8 mouse cellular contexts compared by ENCODE assay signal in the genomic region with DNA sequence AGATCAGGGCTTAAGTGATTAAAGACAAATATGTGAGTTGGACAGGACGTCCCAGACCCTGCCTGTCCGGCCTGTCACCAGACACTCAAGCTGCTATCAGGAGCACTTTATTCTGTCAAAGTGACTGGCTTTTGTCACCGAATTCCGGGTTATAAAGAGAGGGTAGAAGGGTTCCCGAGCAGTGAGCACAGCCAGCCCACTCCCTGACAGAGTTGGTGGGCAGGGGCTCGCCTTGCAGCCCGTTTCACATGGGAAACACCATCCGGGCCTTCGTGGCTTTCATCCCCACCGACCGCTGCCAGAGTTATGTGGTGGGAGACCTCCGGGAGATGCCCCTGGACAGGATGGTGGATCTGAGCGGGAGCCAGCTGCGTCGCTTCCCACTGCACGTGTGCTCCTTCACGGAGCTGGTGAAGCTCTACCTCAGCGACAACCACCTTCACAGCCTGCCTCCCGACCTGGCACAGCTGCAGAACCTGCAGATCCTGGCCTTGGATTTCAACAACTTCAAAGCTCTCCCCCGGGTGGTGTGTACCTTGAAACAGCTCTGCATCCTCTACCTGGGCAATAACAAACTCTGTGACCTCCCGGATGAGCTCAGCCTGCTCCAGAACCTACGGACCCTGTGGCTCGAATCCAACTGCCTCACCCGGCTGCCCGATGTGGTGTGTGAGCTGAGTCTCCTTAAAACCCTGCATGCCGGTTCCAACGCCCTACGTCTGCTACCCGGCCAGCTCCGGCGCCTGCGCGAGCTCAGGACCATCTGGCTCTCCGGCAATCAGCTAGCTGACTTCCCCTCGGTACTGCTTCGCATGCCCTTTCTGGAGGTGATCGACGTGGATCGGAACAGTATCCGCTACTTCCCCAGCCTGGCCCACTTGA. TPM values are rescaled to one million over a fixed set of nuclear protein-coding genes. Genes with fewer than 3 reads are reported as not detected.
DNase-seq lines count a peak whose midpoint lies in the region; ATAC-seq and TF ChIP-seq lines count a peak whose summit lies in the region.

A gene (plus strand): TSS at position 167 of the 882 bp plus-strand sequence.

- H3K9me3 ChIP-seq in heart, postnatal 0 days (replicated peaks; ENCODE audit: control insufficient read depth, low read length) = no peaks in the 10 kb centered on the region
- H3K9me3 ChIP-seq in limb, embryonic 10.5 days (replicated peaks) = no peaks in the 10 kb centered on the region
- no peaks in the 10 kb centered on the region for H3K9me3 ChIP-seq in neural tube, embryonic 15.5 days (replicated peaks)

- DNase-seq in left cerebral cortex, adult 18-20 months (ENCODE audit: low spot score in 2 of 2) = peak; percentile 18 to 23
- no peak for DNase-seq in left cerebral cortex, adult 8-10 months (ENCODE audit: low spot score in 2 of 2)
- peak; percentile 80 for DNase-seq in heart, postnatal 0 days (ENCODE audit: low spot score)
- peak; percentile 60 for DNase-seq in limb, embryonic 10.5 days (ENCODE audit: low spot score)
- no peak for DNase-seq in thymus, postnatal 25 days
- no peak for DNase-seq in frontal cortex, postnatal 14 days (ENCODE audit: low spot score in 2 of 2)

- H3K36me3 ChIP-seq in heart, postnatal 0 days (replicated peaks; ENCODE audit: control insufficient read depth, insufficient read depth, low read length) = peaks cover 23% of the 10 kb centered on the region
- peaks cover 23% of the 10 kb centered on the region for H3K36me3 ChIP-seq in limb, embryonic 10.5 days
- peaks cover 12% of the 10 kb centered on the region for H3K36me3 ChIP-seq in neural tube, embryonic 15.5 days

- peak within 1 kb of the TSS; percentile 74 for H3K4me2 ChIP-seq in heart, postnatal 0 days (ENCODE audit: low read depth, low read length)
- peak within 1 kb of the TSS; percentile 45 for H3K4me2 ChIP-seq in neural tube, embryonic 15.5 days

- 13% methylated on average over 40 of the region's 40 CpGs for WGBS in heart, postnatal 0 days
- WGBS in limb, embryonic 10.5 days = 39% methylated on average over 40 of the region's 40 CpGs
- WGBS in neural tube, embryonic 15.5 days = 35% methylated on average over 40 of the region's 40 CpGs

- 0 out of 2 replicates have a peak within 1 kb of the TSS, but pooled peaks have one; percentile 5 for H3K27ac ChIP-seq in cortical plate, adult 2 months (ENCODE audit: insufficient read depth, low read length)
- peak within 1 kb of the TSS; percentile 92 for H3K27ac ChIP-seq in heart, postnatal 0 days (ENCODE audit: low read depth)
- H3K27ac ChIP-seq in limb, embryonic 10.5 days = peak within 1 kb of the TSS; percentile 56
- no peak within 1 kb of the TSS for H3K27ac ChIP-seq in neural tube, embryonic 15.5 days (replicated peaks)

- peak; percentile 94 for TF ChIP-seq EP300 in heart, postnatal 0 days (IDR thresholded peaks at IDR 0.05; ENCODE audit: low read depth)

- H3K9ac ChIP-seq in heart, postnatal 0 days (replicated peaks; ENCODE audit: low read depth, low read length) = peak within 1 kb of the TSS; percentile 89
- H3K9ac ChIP-seq in neural tube, embryonic 15.5 days (replicated peaks) = peak within 1 kb of the TSS; percentile 17; the same call in 1 of the 2 replicates

- no peak for TF ChIP-seq POLR2A in cortical plate, adult 2 months (IDR thresholded peaks at IDR 0.05; ENCODE audit: extremely low read depth, insufficient read depth, low read length)

- peak; percentile 44 for ATAC-seq in heart, postnatal 0 days (ENCODE audit: insufficient read depth, low read depth)
- peak; percentile 53; the same call in 1 of the 2 replicates for ATAC-seq in neural tube, embryonic 15.5 days (ENCODE audit: low FRiP score)

- no peaks in the 10 kb centered on the region for H3K27me3 ChIP-seq in heart, postnatal 0 days (ENCODE audit: control insufficient read depth, insufficient read depth, low read length)
- peaks cover 17% of the 10 kb centered on the region; the same call in 1 of the 2 replicates for H3K27me3 ChIP-seq in limb, embryonic 10.5 days (ENCODE audit: low read depth, poor library complexity, severe bottlenecking)
- 0 out of 2 replicates have a peak, but pooled peaks cover 3% of the 10 kb centered on the region for H3K27me3 ChIP-seq in neural tube, embryonic 15.5 days (replicated peaks)

- no peak for TF ChIP-seq CTCF in cortical plate, adult 2 months (IDR thresholded peaks at IDR 0.05; ENCODE audit: extremely low read depth, insufficient read depth, low read length)
- TF ChIP-seq CTCF in heart, postnatal 0 days (IDR thresholded peaks at IDR 0.05; ENCODE audit: low read depth) = no peak

- H3K4me3 ChIP-seq in cortical plate, adult 2 months (ENCODE audit: insufficient read depth, low read length) = peak within 1 kb of the TSS; percentile 19
- peak within 1 kb of the TSS; percentile 63 for H3K4me3 ChIP-seq in heart, postnatal 0 days (ENCODE audit: low read depth, low read length)
- peak within 1 kb of the TSS; percentile 36 for H3K4me3 ChIP-seq in limb, embryonic 10.5 days
- 0 out of 2 replicates have a peak within 1 kb of the TSS, but pooled peaks have one; percentile 5 for H3K4me3 ChIP-seq in neural tube, embryonic 15.5 days (replicated peaks)

- H3K4me1 ChIP-seq in cortical plate, adult 2 months (ENCODE audit: control insufficient read depth, insufficient read depth, low read length) = 0 out of 2 replicates have a peak, but pooled peaks cover 1% of the 10 kb centered on the region
- peaks cover 26% of the 10 kb centered on the region for H3K4me1 ChIP-seq in heart, postnatal 0 days (ENCODE audit: control insufficient read depth, insufficient read depth)
- H3K4me1 ChIP-seq in limb, embryonic 10.5 days = peaks cover 46% of the 10 kb centered on the region
- H3K4me1 ChIP-seq in neural tube, embryonic 15.5 days = peaks cover 9% of the 10 kb centered on the region; the same call in 1 of the 2 replicates

RNA-seq across cellular contexts. Expression of the gene that starts here (rescaled TPM):
- not detected for total RNA-seq in left cerebral cortex, adult 18-20 months (2021)
- total RNA-seq in left cerebral cortex, adult 8-10 months (2022) = under 1 TPM in 2 of 4 experiments, not detected in 2; 0.26 to 0.34 TPM
- 0.19 and 0.32 TPM in 2 replicates for polyA plus RNA-seq in cortical plate, adult 2 months (2012; rRNA removed)
- 330 and 397 TPM in 2 replicates for total RNA-seq in heart, postnatal 0 days (2014; rRNA removed; ENCODE audit: low replicate concordance)
- 115 and 138 TPM in 2 replicates for polyA plus RNA-seq in heart, postnatal 0 days (2015; fragmentation: Nextera tagmentation; extraction: Ambion mirVana)
- polyA plus RNA-seq in limb, embryonic 10.5 days (2016; fragmentation: Nextera tagmentation; extraction: Ambion mirVana) = 0.10 TPM in 1 of 2 replicates, not detected in the other
- polyA plus RNA-seq in neural tube, embryonic 15.5 days (2015; fragmentation: Nextera tagmentation; extraction: Ambion mirVana) = not detected in 2 replicates

Comparison
In these comparisons a context has a peak if more than half of its experiments do, and no peak if none do; other contexts are left out.
1. RNA of the gene that starts here (total RNA-seq): 330 to 397 TPM in heart, postnatal 0 days; 0.26 to 0.34 TPM in left cerebral cortex, adult 8-10 months and not detected in left cerebral cortex, adult 18-20 months; every median in the first group is over 100 times any median in the second.
2. RNA of the gene that starts here (polyA plus RNA-seq): 115 to 138 TPM in heart, postnatal 0 days; 0.19 to 0.32 TPM in cortical plate, adult 2 months, not detected in neural tube, embryonic 15.5 days and 0.10 TPM in limb, embryonic 10.5 days; every median in the first group is over 10 times any median in the second.
3. Peak in DNase-seq in left cerebral cortex, adult 18-20 months; RNA of the gene not detected or under 1 TPM.
4. Peak in DNase-seq, H3K4me3 ChIP-seq and H3K27ac ChIP-seq in limb, embryonic 10.5 days; RNA of the gene not detected or under 1 TPM.
5. Peak in ATAC-seq, H3K4me3 ChIP-seq, H3K9ac ChIP-seq and H3K4me2 ChIP-seq in neural tube, embryonic 15.5 days; RNA of the gene not detected or under 1 TPM.
6. H3K4me3 ChIP-seq: peak in every context shown above with its lines; median percentile 63 in heart, postnatal 0 days; 36 in limb, embryonic 10.5 days; 19 in cortical plate, adult 2 months; 5 in neural tube, embryonic 15.5 days.